ENCODE assay signal across 16 mouse cellular contexts in genomic region chr11:119307916-119308315, GRCm38 (mm10). TPM values are rescaled to one million over a fixed set of nuclear protein-coding genes. Genes with fewer than 3 reads are reported as not detected.
DNase-seq lines count a peak whose midpoint lies in the region; ATAC-seq and TF ChIP-seq lines count a peak whose summit lies in the region.
"Had no signal": no experiment of that assay in that cellular context is flagged by ENCODE, and none has a peak within 500 bp of the region (broad histone marks: within the 10 kb centered on the region; RNA-seq: fewer than 3 reads in every experiment).

No protein-coding gene starts in this region.

- H3K27ac ChIP-seq in heart, embryonic 10.5 days = peak overlapping the region; percentile 87
- no peak overlapping the region for H3K27ac ChIP-seq in intestine, embryonic 16.5 days (ENCODE audit: low read length)
- no peak overlapping the region for H3K27ac ChIP-seq in intestine, postnatal 0 days (ENCODE audit: low read depth, low read length)
- 0 out of 2 replicates have a peak overlapping the region, but pooled peaks have one; percentile 7 for H3K27ac ChIP-seq in limb, embryonic 14.5 days (replicated peaks; ENCODE audit: low read depth, low read length)
- H3K27ac ChIP-seq: macrophage; midbrain, embryonic 15.5 days had no signal

- no peak for TF ChIP-seq CTCF in intestine, postnatal 0 days (IDR thresholded peaks at IDR 0.05; ENCODE audit: low read depth)

- peak overlapping the region; percentile 10; the same call in 1 of the 2 replicates for H3K4me3 ChIP-seq in heart, embryonic 10.5 days
- no peak overlapping the region for H3K4me3 ChIP-seq in intestine, embryonic 16.5 days (ENCODE audit: low read length)
- no peak overlapping the region for H3K4me3 ChIP-seq in intestine, postnatal 0 days (ENCODE audit: low read depth, low read length)
- H3K4me3 ChIP-seq in limb, embryonic 14.5 days (replicated peaks; ENCODE audit: low read length) = no peak overlapping the region
- H3K4me3 ChIP-seq: midbrain, embryonic 15.5 days had no signal

- 24% methylated on average over 11 of the region's 11 CpGs for WGBS in heart, embryonic 10.5 days
- 26% methylated on average over 11 of the region's 11 CpGs for WGBS in intestine, embryonic 16.5 days
- 34% methylated on average over 11 of the region's 11 CpGs for WGBS in intestine, postnatal 0 days
- 14% methylated on average over 11 of the region's 11 CpGs for WGBS in limb, embryonic 14.5 days

- H3K4me2 ChIP-seq in intestine, embryonic 16.5 days (ENCODE audit: low read depth, low read length) = no peak overlapping the region
- H3K4me2 ChIP-seq in intestine, postnatal 0 days (replicated peaks; ENCODE audit: low read depth) = no peak overlapping the region
- H3K4me2 ChIP-seq in limb, embryonic 14.5 days (replicated peaks; ENCODE audit: low read depth, low read length, severe bottlenecking) = peak overlapping the region; percentile 28
- H3K4me2 ChIP-seq: midbrain, embryonic 15.5 days had no signal

- no peaks in the 10 kb centered on the region for H3K9me3 ChIP-seq in heart, embryonic 10.5 days
- H3K9me3 ChIP-seq in intestine, embryonic 16.5 days (ENCODE audit: control insufficient read depth, low read length) = no peaks in the 10 kb centered on the region
- no peaks in the 10 kb centered on the region for H3K9me3 ChIP-seq in intestine, postnatal 0 days (ENCODE audit: control insufficient read depth)
- no peaks in the 10 kb centered on the region for H3K9me3 ChIP-seq in limb, embryonic 14.5 days (ENCODE audit: control insufficient read depth, low read length)
- H3K9me3 ChIP-seq: midbrain, embryonic 15.5 days had no signal

- no peak for DNase-seq in heart, embryonic 10.5 days (ENCODE audit: low spot score)
- no peak for DNase-seq in heart, postnatal 4 days
- peak; percentile 20 for DNase-seq in embryo, embryonic 11.5 days (ENCODE audit: low read depth, low spot score)
- no peak for DNase-seq in limb, embryonic 14.5 days (ENCODE audit: low spot score)
- no peak for DNase-seq in adrenal gland, postnatal 10 days
- DNase-seq in gastrocnemius, postnatal 25 days = no peak
- DNase-seq: adrenal gland, postnatal 14 days; cerebellum, postnatal 36 days; layer of hippocampus, adult 9-11 months; left cerebral cortex, postnatal 4 days; thymus, postnatal 36 days had no signal

- peaks cover 44% of the 10 kb centered on the region for H3K4me1 ChIP-seq in heart, embryonic 10.5 days
- no peaks in the 10 kb centered on the region for H3K4me1 ChIP-seq in intestine, embryonic 16.5 days (ENCODE audit: control insufficient read depth, insufficient read depth, low read length)
- no peaks in the 10 kb centered on the region for H3K4me1 ChIP-seq in intestine, postnatal 0 days (replicated peaks; ENCODE audit: control insufficient read depth, insufficient read depth, low read length)
- H3K4me1 ChIP-seq in limb, embryonic 14.5 days (ENCODE audit: control insufficient read depth, insufficient read depth, low read length) = no peaks in the 10 kb centered on the region; the same call in 1 of the 2 replicates
- H3K4me1 ChIP-seq: midbrain, embryonic 15.5 days had no signal

- ATAC-seq in intestine, embryonic 16.5 days = no peak
- ATAC-seq in intestine, postnatal 0 days = no peak
- peak; percentile 63 for ATAC-seq in limb, embryonic 14.5 days (ENCODE audit: low FRiP score, low read depth)
- ATAC-seq: midbrain, embryonic 15.5 days had no signal

- no peak for TF ChIP-seq POLR2A in limb, embryonic 14.5 days (IDR thresholded peaks at IDR 0.05; ENCODE audit: borderline replicate concordance, extremely low read depth, insufficient read depth, insufficient read length)

- H3K36me3 ChIP-seq in heart, embryonic 10.5 days = no peaks in the 10 kb centered on the region
- H3K36me3 ChIP-seq in intestine, embryonic 16.5 days (ENCODE audit: control insufficient read depth, insufficient read depth, low read length) = no peaks in the 10 kb centered on the region
- H3K36me3 ChIP-seq in intestine, postnatal 0 days (ENCODE audit: control insufficient read depth, insufficient read depth) = no peaks in the 10 kb centered on the region
- no peaks in the 10 kb centered on the region for H3K36me3 ChIP-seq in limb, embryonic 14.5 days (ENCODE audit: control insufficient read depth, insufficient read depth, low read length)
- H3K36me3 ChIP-seq: midbrain, embryonic 15.5 days had no signal

- H3K27me3 ChIP-seq in heart, embryonic 10.5 days (ENCODE audit: insufficient read depth, poor library complexity, severe bottlenecking) = peaks cover 27% of the 10 kb centered on the region
- H3K27me3 ChIP-seq in intestine, embryonic 16.5 days (replicated peaks; ENCODE audit: control insufficient read depth, insufficient read depth, low read length) = no peaks in the 10 kb centered on the region
- H3K27me3 ChIP-seq in intestine, postnatal 0 days (replicated peaks; ENCODE audit: control insufficient read depth, insufficient read depth, low read length) = no peaks in the 10 kb centered on the region
- no peaks in the 10 kb centered on the region for H3K27me3 ChIP-seq in limb, embryonic 14.5 days (ENCODE audit: control insufficient read depth, insufficient read depth, low read length)
- H3K27me3 ChIP-seq: midbrain, embryonic 15.5 days had no signal

- H3K9ac ChIP-seq in intestine, embryonic 16.5 days (ENCODE audit: low read depth, low read length) = peak overlapping the region; percentile 29
- no peak overlapping the region for H3K9ac ChIP-seq in intestine, postnatal 0 days (ENCODE audit: low read depth, low read length)
- H3K9ac ChIP-seq in limb, embryonic 14.5 days (ENCODE audit: low read depth, low read length, severe bottlenecking) = peak overlapping the region; percentile 9; the same call in 1 of the 2 replicates
- H3K9ac ChIP-seq: midbrain, embryonic 15.5 days had no signal

RNA-seq across cellular contexts. Expression of gene Card14, which starts 0.3 kb away (rescaled TPM):
- polyA plus RNA-seq in heart, embryonic 10.5 days (2016; fragmentation: Nextera tagmentation; extraction: Ambion mirVana) = 0.24 and 0.48 TPM in 2 replicates
- under 1 TPM; 0.16 to 0.21 TPM for total RNA-seq in heart, postnatal 4 days (2021)
- 8.5 and 10.5 TPM in 2 replicates for polyA plus RNA-seq in intestine, embryonic 16.5 days (2015; fragmentation: Nextera tagmentation; extraction: Ambion mirVana)
- 9.9 and 11.4 TPM in 2 replicates for polyA plus RNA-seq in intestine, postnatal 0 days (2015; fragmentation: Nextera tagmentation; extraction: Ambion mirVana)
- 1.7 and 2.0 TPM in 2 replicates for polyA plus RNA-seq in limb, embryonic 14.5 days (2012; rRNA removed)
- 1.7 and 1.9 TPM in 2 replicates for polyA plus RNA-seq in limb, embryonic 14.5 days (2014; fragmentation: Nextera tagmentation; extraction: Ambion mirVana)
- under 1 TPM; 0.30 to 0.33 TPM for total RNA-seq in adrenal gland, postnatal 10 days (2021)
- total RNA-seq in gastrocnemius, postnatal 25 days (2021) = under 1 TPM; 0.43 to 0.51 TPM
- total RNA-seq: hematopoietic stem cell, adult 5-6 weeks had no signal

RNA-seq across cellular contexts. Expression of gene Eif4a3, which starts 8.0 kb away (rescaled TPM):
- 366 and 405 TPM in 2 replicates for polyA plus RNA-seq in heart, embryonic 10.5 days (2016; fragmentation: Nextera tagmentation; extraction: Ambion mirVana)
- 100 to 1,000 TPM; 141 to 154 TPM for total RNA-seq in heart, postnatal 4 days (2021)
- polyA plus RNA-seq in intestine, embryonic 16.5 days (2015; fragmentation: Nextera tagmentation; extraction: Ambion mirVana) = 306 and 335 TPM in 2 replicates
- 162 and 174 TPM in 2 replicates for polyA plus RNA-seq in intestine, postnatal 0 days (2015; fragmentation: Nextera tagmentation; extraction: Ambion mirVana)
- 206 and 228 TPM in 2 replicates for polyA plus RNA-seq in limb, embryonic 14.5 days (2012; rRNA removed)
- 339 and 342 TPM in 2 replicates for polyA plus RNA-seq in limb, embryonic 14.5 days (2014; fragmentation: Nextera tagmentation; extraction: Ambion mirVana)
- total RNA-seq in adrenal gland, postnatal 10 days (2021) = 100 to 1,000 TPM; 147 to 153 TPM
- 10 to 100 TPM; 29.9 to 36.9 TPM for total RNA-seq in gastrocnemius, postnatal 25 days (2021)

RNA-seq across cellular contexts. Expression of gene Gaa, which starts 40.2 kb away (rescaled TPM):
- polyA plus RNA-seq in heart, embryonic 10.5 days (2016; fragmentation: Nextera tagmentation; extraction: Ambion mirVana) = 57.3 and 97.3 TPM in 2 replicates
- 10 to 100 TPM; 52.1 to 53.2 TPM for total RNA-seq in heart, postnatal 4 days (2021)
- 90.5 and 99.0 TPM in 2 replicates for polyA plus RNA-seq in intestine, embryonic 16.5 days (2015; fragmentation: Nextera tagmentation; extraction: Ambion mirVana)
- polyA plus RNA-seq in intestine, postnatal 0 days (2015; fragmentation: Nextera tagmentation; extraction: Ambion mirVana) = 71.6 and 79.0 TPM in 2 replicates
- polyA plus RNA-seq in limb, embryonic 14.5 days (2012; rRNA removed) = 136 and 196 TPM in 2 replicates
- 74.5 and 76.0 TPM in 2 replicates for polyA plus RNA-seq in limb, embryonic 14.5 days (2014; fragmentation: Nextera tagmentation; extraction: Ambion mirVana)
- 10 to 100 TPM; 78.0 to 81.5 TPM for total RNA-seq in adrenal gland, postnatal 10 days (2021)
- 100 to 1,000 TPM; 110 to 138 TPM for total RNA-seq in gastrocnemius, postnatal 25 days (2021)

RNA-seq across cellular contexts. Expression of gene Sgsh, which starts 47.4 kb away (rescaled TPM):
- 7.1 and 7.9 TPM in 2 replicates for polyA plus RNA-seq in heart, embryonic 10.5 days (2016; fragmentation: Nextera tagmentation; extraction: Ambion mirVana)
- total RNA-seq in heart, postnatal 4 days (2021) = 1 to 10 TPM; 7.0 to 7.7 TPM
- polyA plus RNA-seq in intestine, embryonic 16.5 days (2015; fragmentation: Nextera tagmentation; extraction: Ambion mirVana) = 8.2 and 8.3 TPM in 2 replicates
- 7.7 and 8.3 TPM in 2 replicates for polyA plus RNA-seq in intestine, postnatal 0 days (2015; fragmentation: Nextera tagmentation; extraction: Ambion mirVana)
- polyA plus RNA-seq in limb, embryonic 14.5 days (2012; rRNA removed) = 8.7 and 11.7 TPM in 2 replicates
- 9.6 and 9.8 TPM in 2 replicates for polyA plus RNA-seq in limb, embryonic 14.5 days (2014; fragmentation: Nextera tagmentation; extraction: Ambion mirVana)
- total RNA-seq in adrenal gland, postnatal 10 days (2021) = 10 to 100 TPM; 11.6 to 15.9 TPM
- 1 to 10 TPM; 3.1 to 3.3 TPM for total RNA-seq in gastrocnemius, postnatal 25 days (2021)

RNA-seq across cellular contexts. Expression of gene Slc26a11, which starts 47.4 kb away (rescaled TPM):
- polyA plus RNA-seq in heart, embryonic 10.5 days (2016; fragmentation: Nextera tagmentation; extraction: Ambion mirVana) = 10.8 and 11.2 TPM in 2 replicates
- total RNA-seq in heart, postnatal 4 days (2021) = 1 to 10 TPM; 3.0 to 3.9 TPM
- 9.0 and 10.5 TPM in 2 replicates for polyA plus RNA-seq in intestine, embryonic 16.5 days (2015; fragmentation: Nextera tagmentation; extraction: Ambion mirVana)
- 6.7 and 7.7 TPM in 2 replicates for polyA plus RNA-seq in intestine, postnatal 0 days (2015; fragmentation: Nextera tagmentation; extraction: Ambion mirVana)
- 28.5 and 31.9 TPM in 2 replicates for polyA plus RNA-seq in limb, embryonic 14.5 days (2012; rRNA removed)
- 10.7 and 11.1 TPM in 2 replicates for polyA plus RNA-seq in limb, embryonic 14.5 days (2014; fragmentation: Nextera tagmentation; extraction: Ambion mirVana)
- 1 to 10 TPM; 6.3 to 6.6 TPM for total RNA-seq in adrenal gland, postnatal 10 days (2021)
- total RNA-seq in gastrocnemius, postnatal 25 days (2021) = 1 to 10 TPM; 2.4 to 3.5 TPM

Comparison
In these comparisons a context has a peak if more than half of its experiments do, and no peak if none do; other contexts are left out.
1. H3K27ac ChIP-seq: peak in heart, embryonic 10.5 days (single experiment) and limb, embryonic 14.5 days (single experiment); none in intestine, embryonic 16.5 days (single experiment) and intestine, postnatal 0 days (single experiment).